Mouse (Mus musculus) liver, embryonic 12.5 days (tissue): ENCODE data around the gene Bsx. TPM values are rescaled to one million over a fixed set of nuclear protein-coding genes. Genes with fewer than 3 reads are reported as not detected.
A peak's percentile ranks its signal among the peaks of the same experiment; 100 is the strongest.

Experiments used
- ATAC-seq: fragments of 200-750 bp; cut with Nextera tagmentation; 2 replicates; pipeline ENCODE4 v1.8.0; 2017; ENCODE audit warnings: moderate number of reproducible peaks, mild to moderate bottlenecking, moderate library complexity
- H3K27ac ChIP-seq: fragments of 300-500 bp; sonication (generic); 2 replicates; pipeline ENCODE4 v1.5.1; 2016; ENCODE audit warnings: mild to moderate bottlenecking
- H3K27me3 ChIP-seq: fragments of 300-500 bp; sonication (generic); replicated peaks from 2 replicates; pipeline ENCODE4 v1.6.1; 2016; ENCODE audit warnings: mild to moderate bottlenecking, moderate library complexity
- H3K36me3 ChIP-seq: fragments of 300-500 bp; sonication (generic); 2 replicates; pipeline ENCODE4 v1.6.1; 2016; ENCODE audit warnings: mild to moderate bottlenecking, moderate library complexity
- H3K4me1 ChIP-seq: fragments of 300-500 bp; sonication (generic); 2 replicates; pipeline ENCODE4 v1.6.1; 2016
- H3K4me2 ChIP-seq: fragments of 300-500 bp; sonication (generic); 2 replicates; pipeline ENCODE4 v1.6.1; 2016; ENCODE audit warnings: mild to moderate bottlenecking, moderate library complexity
- H3K4me3 ChIP-seq: fragments of 300-500 bp; sonication (generic); 2 replicates; pipeline ENCODE4 v1.5.1; 2016; ENCODE audit warnings: mild to moderate bottlenecking, moderate library complexity
- H3K9ac ChIP-seq: fragments of 300-500 bp; sonication (generic); 2 replicates; pipeline ENCODE4 v1.6.1; 2016; ENCODE audit warnings: mild to moderate bottlenecking, moderate library complexity
- H3K9me3 ChIP-seq: fragments of 300-500 bp; sonication (generic); replicated peaks from 2 replicates; pipeline ENCODE4 v1.6.1; 2016; ENCODE audit warnings: mild to moderate bottlenecking, moderate library complexity
- WGBS: fragments of 180-500 bp; shearing (Covaris S2); methylation state at CpG from one replicate; pipeline ENCODE4 v1.1.7; 2016; ENCODE audit not compliant: insufficient replicate concordance; 5-methylcytosine and 5-hydroxymethylcytosine counted together
- polyA plus RNA-seq: library from polyadenylated mRNA; unstranded; fragments of >200 nt; fragmentation: Nextera tagmentation; extraction: Ambion mirVana; gene quantifications from 2 replicates; pipeline ENCODE4 v1.2.1, GENCODE M21; 2016

Bsx gene
- polyA plus RNA-seq, result not detected in 2 replicates

- Histone ChIP-seq H3K36me3 (no peaks in the 10 kb centered on the region), H3K4me3 (no peak within 1 kb of the TSS), H3K9ac (no peak within 1 kb of the TSS), H3K27ac (no peak within 1 kb of the TSS), H3K9me3 (no peaks in the 10 kb centered on the region), H3K27me3 (peaks cover 98% of the 10 kb centered on the region), H3K4me1 (peaks cover 4% of the 10 kb centered on the region; the same call in 1 of the 2 replicates), H3K4me2 (peak within 1 kb of the TSS; percentile 38; the same call in 1 of the 2 replicates)
- no peak for ATAC-seq
- WGBS, result 4% methylated on average over 32 of the region's 32 CpGs
Measured at GRCm38 (mm10) chr9:40873556-40874470, at the start of gene Bsx. TSS of gene Bsx (plus strand) at chr9:40874127.

- Histone ChIP-seq H3K36me3 (no peaks in the 10 kb centered on the region), H3K9ac (no peak overlapping the region), H3K4me1 (no peaks in the 10 kb centered on the region), H3K4me3 (no peak overlapping the region), H3K4me2 (no peak overlapping the region), H3K27ac (no peak overlapping the region), H3K9me3 (no peaks in the 10 kb centered on the region), H3K27me3 (peaks cover 10% of the 10 kb centered on the region; the same call in 1 of the 2 replicates)
- 37% methylated on average over 6 of the region's 6 CpGs for WGBS
- no peak for ATAC-seq
Measured at GRCm38 (mm10) chr9:40825601-40826000, 48.3 kb upstream of the Bsx start.

DNA sequence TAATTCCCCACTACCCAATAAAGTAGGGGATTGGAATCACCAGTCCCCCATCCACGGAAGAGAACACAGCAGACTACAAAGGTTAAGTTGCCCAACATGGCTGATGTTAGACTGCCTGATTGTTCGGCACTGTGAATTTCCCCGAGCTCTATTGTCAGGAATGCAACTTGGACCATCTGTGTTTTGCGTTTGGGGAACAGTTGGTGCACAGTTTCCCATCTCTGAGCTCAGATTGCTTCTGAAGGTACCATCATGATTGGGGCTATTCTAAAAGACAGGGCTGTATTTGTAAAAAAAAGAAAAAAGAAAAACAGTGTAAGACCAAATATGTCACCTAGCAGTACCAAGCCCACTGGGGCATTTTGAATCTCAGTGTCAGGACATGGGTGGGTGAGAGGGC is 46.6 kb upstream of the Bsx start:
- Histone ChIP-seq H3K36me3 (no peaks in the 10 kb centered on the region), H3K9ac (no peak overlapping the region), H3K27me3 (peaks cover under 1% of the 10 kb centered on the region; the same call in 1 of the 2 replicates), H3K27ac (no peak overlapping the region), H3K4me3 (no peak overlapping the region), H3K4me2 (no peak overlapping the region), H3K9me3 (no peaks in the 10 kb centered on the region), H3K4me1 (no peaks in the 10 kb centered on the region)
- 68% methylated on average over 4 of the region's 4 CpGs for WGBS
- ATAC-seq, result no peak

DNA sequence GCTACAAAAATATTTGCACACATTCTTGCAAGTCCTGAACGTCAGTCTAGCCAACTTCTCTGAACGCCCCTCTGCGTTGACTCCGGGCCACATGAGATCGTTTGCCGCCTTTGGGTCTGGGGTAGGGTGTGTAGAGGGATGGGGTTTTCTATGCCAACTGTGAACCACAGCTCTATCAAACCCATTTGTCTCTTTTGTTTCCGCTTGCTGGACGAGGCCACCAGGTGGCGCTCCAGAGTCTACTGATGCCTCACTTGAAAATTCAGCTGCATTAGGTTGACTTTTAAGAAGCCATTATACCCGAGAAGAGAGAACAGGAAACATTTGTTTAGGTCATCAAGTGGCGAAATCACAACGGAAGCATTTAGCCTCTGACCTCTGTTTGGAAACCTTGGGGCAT is 39.4 kb upstream of the Bsx start:
- WGBS, result 2% methylated on average over 12 of the region's 12 CpGs
- ATAC-seq, result no peak
- no peak overlapping the region for H3K27ac ChIP-seq

DNA sequence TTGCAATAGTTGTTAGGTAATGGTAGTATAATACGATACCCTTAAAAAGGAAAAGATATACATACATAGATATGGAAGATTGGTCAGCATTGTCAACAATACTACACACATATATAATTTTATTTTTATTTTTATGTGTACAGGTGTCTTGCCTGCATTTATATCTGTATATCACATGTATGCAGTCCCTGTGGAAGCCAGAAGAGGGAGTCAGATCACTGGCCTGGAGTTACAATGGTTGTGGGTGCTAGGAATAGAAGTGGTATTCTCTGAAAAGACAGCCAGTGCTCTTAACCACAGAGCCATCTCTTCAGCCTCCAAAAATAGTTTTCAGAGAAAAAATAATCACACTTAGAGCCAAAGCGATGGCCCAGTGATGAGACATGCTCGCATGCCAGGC is 37.2 kb upstream of the Bsx start:
- 67% methylated on average over 3 of the region's 3 CpGs for WGBS
- Histone ChIP-seq H3K9me3 (no peaks in the 10 kb centered on the region), H3K4me2 (no peak overlapping the region), H3K27me3 (no peaks in the 10 kb centered on the region), H3K4me1 (no peaks in the 10 kb centered on the region), H3K27ac (no peak overlapping the region), H3K9ac (no peak overlapping the region), H3K4me3 (no peak overlapping the region), H3K36me3 (no peaks in the 10 kb centered on the region)
- ATAC-seq, result no peak

More for the DNA sequence above, 39.4 kb upstream of the Bsx start:
- no peaks in the 10 kb centered on the region for H3K4me1 ChIP-seq
- H3K9me3 ChIP-seq, result no peaks in the 10 kb centered on the region
- no peak overlapping the region for H3K9ac ChIP-seq
- H3K27me3 ChIP-seq, result no peaks in the 10 kb centered on the region
- H3K4me2 ChIP-seq, result no peak overlapping the region
- H3K36me3 ChIP-seq, result no peaks in the 10 kb centered on the region
- H3K4me3 ChIP-seq, result no peak overlapping the region

GRCm38 (mm10) chr9:40839662-40840061 is 34.3 kb upstream of the Bsx start:
- Histone ChIP-seq H3K27ac (no peak overlapping the region), H3K9ac (no peak overlapping the region), H3K4me1 (no peaks in the 10 kb centered on the region), H3K9me3 (no peaks in the 10 kb centered on the region), H3K36me3 (no peaks in the 10 kb centered on the region), H3K4me3 (no peak overlapping the region), H3K4me2 (no peak overlapping the region), H3K27me3 (no peaks in the 10 kb centered on the region)
- ATAC-seq, result no peak
- WGBS, result 38% methylated on average over 3 of the region's 3 CpGs

GRCm38 (mm10) chr9:40851515-40851914 is 22.4 kb upstream of the Bsx start:
- no peak overlapping the region for H3K9ac ChIP-seq
- no peak overlapping the region for H3K27ac ChIP-seq
- WGBS, result 59% methylated on average over 2 of the region's 2 CpGs

DNA sequence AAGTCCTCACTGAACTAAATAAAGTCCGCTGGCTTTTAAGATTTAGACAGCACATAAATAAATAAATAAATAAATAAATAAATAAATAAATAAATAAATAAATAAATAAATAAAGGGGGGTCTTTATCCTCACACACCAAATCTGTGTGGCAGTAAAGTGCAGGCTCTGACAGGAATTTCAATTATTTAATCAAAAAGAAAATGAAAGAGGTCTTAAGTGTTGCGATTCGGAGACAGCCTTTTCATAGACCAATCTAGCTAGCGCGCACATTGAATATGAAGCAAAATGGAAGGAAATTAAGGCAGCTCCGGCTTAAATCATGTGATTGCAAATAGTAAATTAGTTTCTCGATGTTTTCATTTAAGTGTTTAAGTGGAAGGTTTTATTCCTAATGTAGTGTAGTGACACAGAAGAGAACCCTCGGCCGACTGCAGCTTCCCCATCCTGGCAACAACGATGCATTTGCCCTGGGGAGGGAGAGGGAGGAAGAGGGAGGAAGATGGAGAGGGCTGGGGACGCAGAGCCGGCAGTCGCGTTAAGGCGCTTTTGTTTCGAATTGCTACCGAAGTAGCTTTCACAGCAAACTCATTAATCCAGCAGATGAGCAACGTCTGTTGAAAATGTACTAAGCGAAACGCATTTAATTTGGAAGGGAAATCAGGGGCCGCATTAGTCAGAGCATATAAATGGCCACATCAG is 15.3 kb upstream of the Bsx start:
- Histone ChIP-seq H3K9ac (no peak overlapping the region), H3K36me3 (no peaks in the 10 kb centered on the region), H3K9me3 (no peaks in the 10 kb centered on the region), H3K4me1 (0 out of 2 replicates have a peak, but pooled peaks cover 3% of the 10 kb centered on the region), H3K27ac (no peak overlapping the region), H3K27me3 (peaks cover 37% of the 10 kb centered on the region), H3K4me3 (peak overlapping the region; percentile 8; the same call in 1 of the 2 replicates), H3K4me2 (peak overlapping the region; percentile 27)
- ATAC-seq, result no peak
- WGBS, result 16% methylated on average over 21 of the region's 21 CpGs

More at GRCm38 (mm10) chr9:40851515-40851914, 22.4 kb upstream of the Bsx start:
- Histone ChIP-seq H3K27me3 (peaks cover 9% of the 10 kb centered on the region), H3K4me2 (no peak overlapping the region), H3K4me1 (no peaks in the 10 kb centered on the region), H3K36me3 (no peaks in the 10 kb centered on the region), H3K4me3 (no peak overlapping the region), H3K9me3 (no peaks in the 10 kb centered on the region)
- ATAC-seq, result no peak

- peaks cover 32% of the 10 kb centered on the region for H3K27me3 ChIP-seq
- H3K36me3 ChIP-seq, result no peaks in the 10 kb centered on the region
- H3K4me1 ChIP-seq, result 0 out of 2 replicates have a peak, but pooled peaks cover 3% of the 10 kb centered on the region
- no peak overlapping the region; the same call in 1 of the 2 replicates for H3K4me3 ChIP-seq
- no peak for ATAC-seq
- no peaks in the 10 kb centered on the region for H3K9me3 ChIP-seq
- H3K4me2 ChIP-seq, result no peak overlapping the region
- 14% methylated on average over 9 of the region's 9 CpGs for WGBS
- H3K9ac ChIP-seq, result no peak overlapping the region
- H3K27ac ChIP-seq, result no peak overlapping the region
Measured at GRCm38 (mm10) chr9:40859196-40859595, 14.7 kb upstream of the Bsx start.

GRCm38 (mm10) chr9:40870331-40870730 is 3.6 kb upstream of the Bsx start:
- 66% methylated on average over 5 of the region's 5 CpGs for WGBS
- H3K36me3 ChIP-seq, result no peaks in the 10 kb centered on the region
- no peak for ATAC-seq
- H3K9ac ChIP-seq, result no peak overlapping the region
- H3K4me3 ChIP-seq, result no peak overlapping the region
- H3K27ac ChIP-seq, result no peak overlapping the region
- H3K27me3 ChIP-seq, result peaks cover 69% of the 10 kb centered on the region
- H3K4me2 ChIP-seq, result no peak overlapping the region
- no peaks in the 10 kb centered on the region for H3K9me3 ChIP-seq
- no peaks in the 10 kb centered on the region for H3K4me1 ChIP-seq

GRCm38 (mm10) chr9:40871369-40872155 is 2.4 kb upstream of the Bsx start:
- Histone ChIP-seq H3K4me1 (no peaks in the 10 kb centered on the region), H3K36me3 (no peaks in the 10 kb centered on the region), H3K9me3 (no peaks in the 10 kb centered on the region), H3K27ac (no peak overlapping the region), H3K9ac (no peak overlapping the region), H3K4me2 (peak overlapping the region; percentile 27), H3K27me3 (peaks cover 81% of the 10 kb centered on the region), H3K4me3 (no peak overlapping the region)
- WGBS, result 3% methylated on average over 34 of the region's 34 CpGs
- ATAC-seq, result no peak
